Mouse (Mus musculus) bone marrow macrophage, adult 2 months (primary cell): ENCODE data around the gene Setd7.

Experiments used
- CTCF ChIP-seq: IDR thresholded peaks from 2 replicates; pipeline ENCODE4 v1.5.1; 2012; ENCODE audit warnings: low read depth, mild to moderate bottlenecking, low read length, moderate library complexity
- POLR2A ChIP-seq: IDR thresholded peaks from 2 replicates; pipeline ENCODE4 v1.6.1; 2012; ENCODE audit warnings: mild to moderate bottlenecking, low read depth, low read length, borderline replicate concordance

GRCm38 (mm10) chr3:51547577-51547976 is 13.1 kb downstream of the Setd7 start:
- no peak for TF ChIP-seq CTCF
- TF ChIP-seq POLR2A, result no peak
